Mouse (Mus musculus) c-Kit-positive CD71-positive TER-119-positive erythroid progenitor cells, embryonic 14.5 days (primary cell): ENCODE results near the gene Slc25a39.

Source experiments
- DNase-seq: peaks from one replicate; pipeline ENCODE4 v3.0.0-alpha.2; 2013; ENCODE audit warnings: low spot score

The Slc25a39 gene

DNA sequence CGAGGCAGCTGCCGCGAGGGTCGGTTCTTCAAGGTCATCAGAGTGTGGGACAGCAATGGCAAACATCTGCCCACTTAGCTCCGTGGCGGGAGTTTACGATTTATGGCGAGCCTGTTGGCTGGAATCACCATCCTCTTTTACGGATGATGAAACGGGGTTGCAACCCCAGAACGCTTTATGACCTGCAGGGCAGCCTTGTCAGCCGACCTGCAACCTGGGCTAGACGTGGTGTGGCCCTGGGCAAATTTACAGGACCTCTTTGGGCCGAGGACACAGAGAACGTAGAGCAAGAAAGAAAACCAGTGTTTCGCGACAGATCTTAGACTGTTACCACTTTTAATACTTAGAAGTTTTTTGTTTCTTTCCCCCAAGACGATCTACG is at the start of gene Slc25a39:
TSS of gene Slc25a39 (minus strand) at position 113 of the 382 bp plus-strand sequence.
- DNase-seq = peak; percentile 64

DNA sequence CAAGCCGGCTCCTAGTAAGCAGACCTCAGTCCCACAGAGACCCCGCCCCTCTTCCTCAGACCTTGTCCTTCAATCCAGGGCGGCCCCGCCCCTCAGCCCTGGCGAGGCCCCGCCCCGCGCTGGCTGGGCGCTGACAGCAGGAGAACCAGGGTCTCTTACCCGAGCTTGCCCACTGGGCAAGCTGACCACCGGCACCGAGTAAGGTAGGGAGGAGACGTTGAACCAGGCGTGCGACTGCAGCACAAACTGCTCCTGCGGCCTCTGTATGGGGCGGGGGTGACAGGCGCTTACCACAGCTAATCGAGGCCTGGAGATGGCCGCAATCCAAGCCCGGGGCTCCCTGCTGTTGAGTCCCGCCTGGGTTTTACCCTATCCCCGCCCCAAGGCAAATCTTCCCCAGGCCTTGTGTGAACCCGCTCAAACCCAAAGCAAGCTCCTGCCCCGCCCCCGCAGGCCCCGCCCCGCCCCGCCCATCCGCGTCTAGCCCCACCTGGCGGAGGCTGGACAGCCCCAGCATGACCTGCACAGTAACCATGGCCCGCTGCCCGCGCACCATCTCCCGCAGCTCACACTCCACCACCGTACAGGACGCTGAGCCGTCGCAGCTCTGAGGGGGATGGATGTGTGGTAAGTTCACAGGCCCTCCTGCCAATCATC is 48.1 kb upstream of the Slc25a39 start:
- peak; percentile 57 for DNase-seq

DNA sequence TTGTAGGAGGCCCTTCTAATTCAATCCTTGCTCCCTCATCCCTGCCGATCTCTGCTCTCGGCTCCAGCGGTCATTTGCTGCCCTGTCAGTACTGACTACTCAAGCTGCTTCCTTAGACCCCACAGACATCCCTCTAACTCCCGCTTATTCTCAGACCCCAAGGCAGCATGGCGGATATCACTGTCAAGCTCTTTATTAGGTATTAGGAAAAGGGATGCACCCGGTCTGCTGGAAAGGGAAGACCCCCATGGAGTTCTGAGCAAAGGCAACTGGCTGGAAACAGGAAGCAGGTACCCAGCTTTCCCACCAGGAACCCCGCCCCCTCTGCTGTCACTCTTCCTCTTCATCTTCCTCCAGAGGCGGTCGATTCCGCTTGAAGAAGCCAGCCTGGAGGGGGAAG is 45.4 kb upstream of the Slc25a39 start:
- DNase-seq = no peak

DNA sequence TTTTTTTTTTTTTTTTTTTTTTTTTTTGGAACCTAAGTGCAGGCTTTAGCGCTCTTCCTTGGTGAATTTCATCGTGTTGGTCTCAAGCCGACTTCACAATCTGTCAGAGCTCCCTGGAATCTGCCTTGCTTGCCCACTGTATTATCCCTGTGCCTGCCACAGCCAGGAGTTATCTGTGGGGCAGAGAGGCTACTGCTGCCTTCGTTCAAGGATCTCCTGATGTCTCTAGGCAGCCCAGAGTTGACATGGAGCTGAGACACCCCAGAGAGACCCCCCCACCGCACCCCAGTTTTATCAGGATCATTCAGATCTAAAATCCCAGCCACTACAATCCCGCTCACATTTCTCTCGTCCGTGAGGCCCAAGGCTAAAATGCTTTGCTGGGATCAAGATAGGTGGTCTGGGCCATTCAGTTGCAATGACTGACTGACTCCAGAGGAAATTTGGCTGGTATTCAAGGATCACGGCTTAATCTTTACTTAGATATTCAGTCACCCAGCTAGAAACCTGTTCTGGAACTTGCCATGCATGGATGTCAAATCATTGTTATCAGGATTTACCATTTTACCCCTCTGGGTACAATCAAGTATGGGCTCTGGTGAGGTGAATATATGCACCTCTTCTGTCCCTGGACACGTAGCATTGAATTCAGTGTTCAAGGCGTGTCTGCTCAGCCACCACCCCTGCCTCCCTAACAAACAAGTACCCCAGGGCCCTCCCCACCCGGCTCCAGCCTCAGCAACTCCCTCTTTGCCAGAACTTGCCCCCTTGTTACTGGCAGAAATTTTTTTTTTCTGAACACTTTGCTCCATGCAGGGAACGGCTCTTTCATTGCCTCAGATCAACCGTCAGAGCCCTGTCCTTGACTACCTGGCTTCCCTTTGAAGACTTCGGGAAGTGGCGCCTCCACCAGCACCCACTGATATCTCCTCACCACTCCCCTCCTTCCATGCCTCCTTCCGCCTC is 41.6 kb upstream of the Slc25a39 start:
- DNase-seq = no peak

DNA sequence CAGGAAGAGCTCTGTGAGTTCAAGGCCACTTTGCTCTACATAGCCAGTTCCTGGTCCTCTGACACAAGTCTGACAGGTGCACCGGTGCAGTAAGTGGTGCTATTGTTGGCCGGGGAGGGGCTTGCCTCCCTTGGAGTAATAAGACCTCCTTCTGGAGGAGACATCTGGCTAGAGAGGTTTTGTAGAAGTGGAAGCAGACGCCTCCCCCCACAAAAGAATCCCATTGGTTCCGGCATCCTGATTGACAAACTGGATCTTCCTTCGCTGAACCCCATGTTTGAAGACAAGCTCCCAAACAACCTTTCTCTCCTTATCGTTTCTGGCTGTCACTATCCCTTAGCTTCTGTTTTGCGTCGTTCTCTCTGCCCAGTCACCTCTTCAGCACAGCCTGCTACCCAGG is 40.6 kb upstream of the Slc25a39 start:
- DNase-seq = no peak

DNA sequence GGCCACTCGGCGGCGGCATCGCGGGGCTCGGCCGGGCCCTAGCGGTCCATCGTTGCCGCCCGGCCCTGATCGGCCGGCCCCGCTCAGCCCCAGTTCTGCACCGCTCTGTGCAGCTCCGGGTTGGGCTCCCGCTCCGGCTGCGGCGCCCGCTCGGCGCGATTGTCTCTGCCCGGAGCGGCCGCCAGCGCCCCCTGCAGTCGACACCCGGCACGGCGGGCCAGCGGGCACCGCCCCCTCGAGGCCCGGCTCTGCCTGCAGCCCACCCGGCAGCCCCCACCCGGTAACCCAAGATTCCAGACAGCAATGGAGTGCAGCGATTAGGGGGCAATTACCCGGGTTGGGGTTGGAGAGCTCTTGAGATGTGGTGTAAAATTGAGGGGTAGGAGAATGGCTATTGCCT is 39.8 kb upstream of the Slc25a39 start, which contains the start of gene Fam171a2:
TSS of gene Fam171a2 (minus strand) at position 186 of the 400 bp plus-strand sequence.
- DNase-seq = no peak

DNA sequence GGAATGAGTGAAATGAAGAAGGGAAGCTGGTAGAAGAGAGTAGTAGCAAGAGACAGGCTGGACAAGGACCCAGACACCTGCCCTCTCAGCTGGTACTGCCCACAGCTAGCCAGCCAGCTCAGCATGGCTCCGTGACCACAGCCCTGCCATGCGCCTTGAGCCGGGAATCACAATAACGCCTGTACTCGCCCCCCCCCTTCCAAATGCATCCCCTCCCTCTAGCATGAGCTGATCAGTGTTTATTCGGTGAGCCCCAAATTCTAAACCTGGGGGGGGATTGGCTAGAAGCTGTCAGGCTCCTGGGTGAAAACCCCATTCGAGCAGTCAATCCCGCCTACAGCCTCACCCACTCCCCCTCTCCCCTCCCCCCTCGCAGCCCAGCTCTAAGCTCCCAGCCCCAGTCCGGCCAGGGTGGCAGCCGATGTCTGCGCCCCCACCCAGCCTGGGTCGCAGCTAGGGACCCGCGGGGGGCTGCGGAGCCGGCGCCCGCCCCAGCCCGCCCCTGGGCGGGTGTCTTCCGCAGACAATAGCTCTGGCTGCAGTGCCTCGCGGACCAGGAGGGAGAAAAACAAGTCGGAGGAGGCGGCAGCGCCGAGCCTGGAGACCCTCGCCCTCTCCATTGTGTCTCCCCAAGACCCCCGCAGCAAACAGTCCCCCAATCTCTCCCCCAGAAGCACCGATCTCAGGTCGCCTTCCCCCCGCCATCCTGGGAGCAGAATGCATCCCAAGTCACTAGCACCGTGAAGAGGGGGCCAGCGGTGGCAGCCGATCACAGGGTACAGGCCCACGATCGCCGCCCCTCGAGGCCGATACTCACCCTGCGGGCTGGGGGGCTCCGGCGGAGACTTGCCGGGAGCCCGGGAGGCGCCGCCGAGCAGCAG is 39.1 kb upstream of the Slc25a39 start:
- DNase-seq = no peak

DNA sequence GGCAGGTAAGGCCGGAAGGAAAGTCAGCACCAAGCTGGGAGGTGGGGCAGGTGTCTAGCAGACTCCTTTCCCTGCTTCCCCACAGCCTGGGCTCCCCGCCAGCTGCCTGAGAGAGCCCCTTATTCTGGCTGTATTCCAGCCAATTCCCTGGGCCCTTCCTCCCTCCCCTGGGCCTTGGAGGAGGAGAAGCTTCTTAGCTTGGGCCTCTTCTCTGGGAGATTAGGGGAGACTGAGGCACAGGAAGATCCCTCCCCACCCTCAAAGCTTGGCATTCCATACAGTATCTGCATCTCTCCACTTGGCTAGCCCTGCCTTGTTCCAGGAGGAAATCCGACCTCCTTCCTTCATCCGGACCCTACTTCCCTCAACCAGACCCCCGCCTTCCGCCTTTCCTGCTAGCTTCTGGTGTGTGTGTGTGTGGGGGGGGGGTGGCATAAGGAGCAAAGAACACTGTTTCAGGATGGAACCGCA is 38.2 kb upstream of the Slc25a39 start:
- no peak for DNase-seq

DNA sequence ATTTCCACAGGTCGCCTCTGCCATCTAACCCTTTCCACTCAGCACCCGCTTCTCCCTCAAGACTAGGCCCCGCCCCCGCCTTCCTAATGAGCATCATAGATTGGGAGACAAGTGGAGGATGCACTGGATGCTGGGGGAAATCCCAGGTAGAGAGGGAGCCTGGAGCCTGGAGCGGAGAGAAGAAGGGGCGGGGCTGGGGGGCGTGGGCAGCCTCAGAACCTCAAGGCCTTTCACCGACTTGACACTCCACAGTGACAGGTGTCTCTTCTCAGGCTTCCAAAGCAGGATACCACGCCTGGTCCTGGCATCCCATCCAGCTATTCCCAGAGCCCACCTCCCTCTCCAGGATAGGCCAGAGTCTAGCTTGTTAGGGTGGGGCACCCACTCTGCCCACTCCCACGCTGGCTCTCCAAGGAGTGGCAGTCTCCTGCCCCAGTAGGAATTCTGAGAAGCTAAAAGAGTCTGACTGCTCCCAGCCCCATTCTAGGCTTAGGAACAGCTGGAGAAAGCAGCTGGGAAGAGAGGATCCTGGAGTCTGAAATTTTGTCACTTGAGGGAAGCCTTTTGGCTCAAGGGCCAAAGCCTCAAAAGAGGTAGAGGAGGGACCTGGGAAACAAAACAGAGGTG is 37.6 kb upstream of the Slc25a39 start:
- DNase-seq = no peak

DNA sequence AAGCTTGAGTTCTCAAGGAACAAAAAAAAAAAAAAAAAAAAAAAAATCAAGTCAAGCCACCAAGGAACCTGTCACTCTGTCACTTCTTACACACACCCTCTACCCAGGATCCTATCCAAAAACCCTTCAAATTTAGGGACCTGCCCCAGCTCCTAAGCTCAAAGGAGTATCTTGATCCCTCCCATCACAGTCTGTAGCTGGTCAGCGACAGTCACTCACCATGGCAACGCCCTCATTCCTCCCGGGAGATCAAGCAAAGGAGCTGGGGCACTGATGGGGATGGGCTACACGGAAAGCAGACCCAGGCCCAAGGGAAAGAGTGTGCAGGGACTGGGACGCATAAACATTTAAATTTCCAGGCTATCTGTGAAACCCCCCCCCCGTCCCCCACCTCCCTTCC is 37.0 kb upstream of the Slc25a39 start:
- no peak for DNase-seq

DNA sequence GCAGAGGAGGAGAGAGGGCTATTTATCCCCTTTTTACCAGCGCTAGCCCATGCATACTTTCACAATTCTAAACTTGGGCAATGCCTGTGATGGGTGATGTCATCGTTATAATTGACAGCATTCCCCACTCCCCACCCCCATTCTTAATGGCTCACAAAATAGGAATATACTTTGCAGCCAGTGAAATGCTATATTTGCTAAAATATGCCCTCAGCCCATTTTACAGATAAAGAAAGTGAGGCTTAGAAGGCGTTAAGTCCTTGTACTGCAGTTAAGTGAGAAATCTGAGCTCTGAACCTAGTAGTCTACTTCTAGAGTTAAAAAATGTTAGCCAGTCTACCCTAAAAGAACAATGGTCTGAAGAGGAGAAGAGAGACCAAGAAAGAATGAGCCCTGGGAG is 36.6 kb upstream of the Slc25a39 start:
- DNase-seq = no peak

DNA sequence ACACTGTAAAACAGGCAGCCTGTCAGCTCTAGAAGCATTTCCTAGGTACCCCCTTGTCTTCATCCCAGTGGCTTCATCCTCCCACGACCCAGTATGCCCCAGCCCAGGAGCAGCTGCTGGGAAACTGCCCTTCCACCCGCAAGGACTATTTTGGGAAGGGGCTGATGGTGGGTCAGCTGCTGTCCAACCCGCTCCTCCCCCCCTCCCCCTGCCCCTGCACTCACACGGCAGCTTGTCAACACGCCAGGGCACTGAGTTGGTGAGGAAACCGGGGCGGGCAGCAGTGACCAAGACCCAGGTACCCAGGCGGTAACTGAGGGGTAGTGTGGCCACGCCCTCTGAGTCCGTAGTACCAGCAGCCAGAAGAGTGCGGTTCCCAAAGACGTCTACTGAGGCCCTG is 36.0 kb upstream of the Slc25a39 start:
- no peak for DNase-seq

DNA sequence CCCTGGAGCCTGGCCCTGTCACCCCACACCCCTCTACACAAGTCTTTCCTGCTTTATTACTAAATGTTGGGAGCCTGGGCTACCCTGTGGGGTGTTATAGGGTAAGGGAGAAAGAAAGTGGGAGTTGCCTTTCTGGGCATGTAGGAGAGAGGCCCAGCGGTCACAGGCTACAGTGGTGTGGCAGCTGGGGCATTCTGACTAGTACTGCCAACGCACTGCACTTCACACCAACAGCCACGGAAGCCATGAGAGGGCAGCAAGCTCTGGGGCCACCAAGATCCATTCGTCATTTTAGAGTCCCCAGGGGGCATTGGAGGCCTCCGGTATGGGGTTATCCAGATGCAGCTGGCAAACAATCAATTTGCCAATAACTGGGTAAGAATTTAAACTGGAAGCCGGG is 34.3 kb upstream of the Slc25a39 start:
- DNase-seq = no peak

DNA sequence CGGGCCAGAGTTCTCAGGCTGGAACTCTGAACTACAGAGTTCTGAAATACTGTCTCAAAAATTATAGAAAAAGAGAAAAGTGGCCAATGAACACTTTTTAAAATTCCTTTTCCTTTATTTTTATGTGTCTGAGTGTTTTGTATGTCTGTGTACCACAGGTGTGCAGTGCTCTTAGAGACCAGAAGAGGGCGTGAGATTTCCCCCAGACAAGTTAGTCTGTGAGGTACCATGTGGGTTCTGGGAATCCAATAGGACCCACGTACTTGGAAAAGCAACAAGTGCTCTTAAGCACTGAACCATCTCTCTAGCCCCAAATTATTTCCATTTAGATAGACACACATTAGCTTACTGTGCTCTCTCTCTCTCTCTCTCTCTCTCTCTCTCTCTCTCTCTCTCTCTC is 33.7 kb upstream of the Slc25a39 start:
- no peak for DNase-seq

DNA sequence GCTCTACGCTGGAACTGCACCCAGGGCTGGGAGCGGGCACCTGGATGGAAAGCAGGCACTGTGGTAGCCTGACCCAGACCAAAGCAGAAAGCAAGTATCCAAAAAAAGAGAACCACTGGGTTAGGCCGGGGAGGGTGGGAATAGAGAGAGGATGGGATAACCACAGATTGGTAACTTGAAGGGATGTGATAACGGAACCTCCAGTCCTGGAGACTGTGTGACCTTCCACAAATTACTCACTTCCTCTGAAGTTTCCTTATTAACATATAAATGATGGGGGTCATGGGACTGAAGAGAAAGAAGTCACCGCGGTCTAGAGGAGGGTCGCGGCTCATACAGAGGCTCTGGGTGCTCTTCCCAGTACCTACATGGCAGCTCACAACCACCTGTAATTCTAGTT is 32.5 kb upstream of the Slc25a39 start:
- DNase-seq = no peak

DNA sequence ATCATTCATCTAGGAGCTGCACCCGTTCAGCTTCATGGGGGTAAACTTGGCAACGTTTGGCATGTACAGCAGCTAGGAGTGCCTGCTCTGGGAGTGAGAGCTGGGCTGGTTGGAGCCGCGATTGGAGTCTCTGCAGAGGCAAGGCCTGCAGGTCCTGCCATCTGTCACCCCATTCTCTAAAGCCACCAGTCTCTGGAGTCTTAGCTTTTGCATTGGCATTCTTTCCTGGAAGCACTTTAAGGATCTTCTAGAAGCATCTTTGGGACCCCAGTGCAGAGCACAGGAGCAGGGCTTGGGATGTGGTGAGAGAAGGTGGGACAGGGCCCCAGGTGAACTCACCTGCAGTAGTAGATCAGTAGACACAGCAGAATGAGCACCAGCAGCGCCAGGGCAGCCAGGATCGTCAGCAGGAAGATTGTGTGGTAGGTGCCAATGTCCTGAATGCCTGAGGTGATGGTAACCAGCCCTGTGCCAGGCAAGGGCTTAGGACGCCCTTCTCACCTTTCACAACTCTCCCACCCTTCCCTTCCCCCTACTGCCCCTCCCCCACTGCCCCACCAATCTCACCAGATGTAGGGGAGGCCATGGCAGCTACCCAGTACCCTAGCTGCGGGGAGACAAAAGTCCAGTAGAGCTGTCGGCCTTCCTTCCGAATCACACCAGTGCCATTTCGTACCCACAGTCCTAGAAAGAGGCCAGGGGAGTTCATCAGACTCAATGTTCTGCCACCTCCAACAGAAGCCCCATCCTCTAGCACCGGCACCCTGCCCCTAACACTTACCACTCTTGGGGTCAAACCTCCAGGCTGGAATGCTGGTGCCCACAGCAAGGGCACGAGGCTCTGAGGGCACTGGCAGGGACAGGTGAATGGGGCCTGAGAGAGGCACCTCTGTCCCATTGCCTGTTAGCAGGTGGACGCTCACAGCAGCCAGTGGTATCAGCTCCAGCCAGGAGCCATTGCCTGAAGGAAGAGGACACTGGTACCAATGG is 31.6 kb upstream of the Slc25a39 start:
- no peak for DNase-seq

DNA sequence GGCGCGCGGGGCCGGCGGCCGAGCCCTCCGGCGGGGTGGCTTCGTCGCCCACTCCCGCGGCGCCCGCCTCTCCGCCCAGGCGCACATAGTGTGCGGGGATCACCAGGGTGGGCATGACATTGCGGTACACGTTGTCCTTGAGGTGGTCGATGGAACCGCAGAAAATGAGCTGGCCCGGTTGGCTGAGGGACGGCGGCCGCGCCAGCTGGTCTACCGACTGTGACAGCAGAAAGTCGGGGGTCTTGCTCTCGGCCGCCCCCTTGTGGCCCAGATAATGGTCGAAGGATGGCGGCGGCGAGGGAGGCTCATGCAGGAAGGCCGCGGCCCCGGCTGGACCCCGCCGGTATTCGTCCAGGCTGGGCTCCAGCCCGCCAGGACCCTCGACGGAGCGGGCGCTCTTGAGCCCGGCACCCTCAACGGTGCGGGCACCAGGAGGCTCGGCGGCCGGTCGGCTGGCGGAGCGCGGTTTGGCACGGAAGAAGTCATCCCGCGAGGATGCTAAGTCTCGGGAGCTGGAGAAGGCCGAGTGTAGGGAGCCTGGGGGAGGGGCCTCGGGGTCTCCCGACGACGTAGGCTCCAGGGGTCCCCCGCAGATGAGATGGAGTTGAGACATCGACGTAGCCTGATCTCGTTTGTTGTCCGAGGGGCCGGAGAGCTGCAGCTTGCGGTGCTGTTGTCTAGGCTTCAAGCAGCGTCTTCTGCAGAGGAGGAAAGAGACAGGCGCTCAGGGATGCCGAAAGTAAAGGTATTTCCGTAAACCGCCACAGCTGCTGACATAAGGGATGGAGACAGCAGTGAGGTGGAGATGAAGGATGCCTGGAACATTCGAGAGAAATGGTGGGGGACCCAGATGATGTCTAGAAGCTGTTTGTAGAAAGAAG is 30.7 kb upstream of the Slc25a39 start:
- peak; percentile 53 for DNase-seq

DNA sequence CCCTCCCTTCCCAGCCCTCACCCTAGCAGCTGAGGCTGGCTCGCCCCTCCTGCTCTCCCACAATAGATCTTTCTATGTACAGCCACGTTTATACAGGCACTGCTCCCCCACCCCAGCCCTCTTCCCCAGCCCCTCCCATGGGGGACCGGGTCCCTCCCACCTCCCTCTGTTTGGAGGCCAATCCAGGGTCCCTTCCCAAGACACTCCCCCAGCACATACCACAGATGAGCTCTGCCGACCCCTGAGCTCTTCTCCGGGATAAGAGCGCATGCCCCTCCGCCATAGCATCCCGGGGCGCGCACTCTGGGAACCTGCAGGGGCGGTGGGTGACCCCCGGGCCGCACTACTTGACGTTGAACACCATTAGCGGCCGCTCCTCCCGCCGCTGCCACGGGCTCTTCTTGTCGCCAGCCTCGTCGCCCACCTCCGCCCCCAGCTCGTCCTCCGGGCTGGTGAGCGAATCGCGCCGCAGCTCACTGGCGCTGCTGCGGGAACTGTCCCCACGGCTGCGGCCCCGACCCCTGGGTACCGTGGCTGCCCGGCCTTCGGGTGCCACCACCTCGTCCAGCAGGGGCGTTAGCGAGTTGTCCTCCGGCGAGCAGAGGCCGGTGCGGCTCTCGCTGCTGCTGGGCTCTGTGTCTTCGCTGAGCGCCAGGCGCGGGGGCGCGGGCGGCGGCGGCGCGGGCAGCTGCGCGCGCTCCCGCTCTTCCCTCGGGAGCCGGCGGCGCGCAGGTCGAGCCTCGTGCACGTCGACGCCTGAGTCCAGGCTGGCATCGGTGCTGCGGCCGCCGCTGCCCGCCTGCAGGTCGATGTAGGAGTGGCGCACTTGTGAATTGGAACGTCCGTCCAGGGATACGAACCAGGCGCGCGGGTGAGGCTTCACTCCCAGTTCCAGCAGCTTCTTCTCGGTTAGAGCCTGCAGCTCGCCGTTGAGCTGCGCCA is 29.6 kb upstream of the Slc25a39 start:
- no peak for DNase-seq
